Mouse (Mus musculus): ENCODE data around the gene Rrm1. TPM values are rescaled to one million over a fixed set of nuclear protein-coding genes. Genes with fewer than 3 reads are reported as not detected.

The Rrm1 gene
- total RNA-seq, 2 experiments from 2014 or later, result 10.9 to 12.7 TPM

DNA sequence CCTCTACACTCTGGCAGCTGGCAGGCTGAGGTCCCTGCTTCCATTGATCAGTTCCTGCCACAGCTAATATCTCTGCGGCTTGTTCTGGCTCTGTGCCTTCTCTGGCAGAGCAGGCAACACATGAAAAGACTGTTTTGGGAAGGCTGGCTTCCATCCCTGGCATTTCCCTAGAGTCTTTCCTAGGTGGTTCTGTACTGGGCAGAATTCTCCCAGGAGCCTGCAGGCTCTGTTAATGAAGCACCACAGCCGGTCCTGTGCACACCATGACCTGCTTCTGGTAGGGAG, 75.5 kb downstream of the Rrm1 start:
- DNase-seq (ENCODE audit: low spot score in 2 of 2), result no peak

Other genes starting within 250 kb of the Rrm1 start
- gene Nup98, start 231.5 kb upstream of the Rrm1 start, total RNA-seq (2021), result 10 to 100 TPM; 43.3 to 45.6 TPM
- 10 to 100 TPM; 20.5 to 21.2 TPM for gene Pgap2, start 231.5 kb upstream of the Rrm1 start, total RNA-seq (2021)
- 10 to 100 TPM; 21.7 to 22.5 TPM for gene Rhog, start 185.6 kb upstream of the Rrm1 start, total RNA-seq (2021)
- gene Stim1, start 173.9 kb upstream of the Rrm1 start, total RNA-seq (2021), result 10 to 100 TPM; 74.4 to 80.5 TPM
- gene Olfr543, start 40.0 kb downstream of the Rrm1 start, total RNA-seq (2021), result not detected
- gene Olfr544, start 46.6 kb downstream of the Rrm1 start, total RNA-seq (2021), result not detected
- gene Olfr545, start 57.9 kb downstream of the Rrm1 start, total RNA-seq (2021), result not detected
- not detected for gene Olfr547, start 93.1 kb downstream of the Rrm1 start, total RNA-seq (2021)
- gene Olfr548-ps1, start 99.2 kb downstream of the Rrm1 start, total RNA-seq (2021), result not detected
- not detected for gene Olfr549, start 108.2 kb downstream of the Rrm1 start, total RNA-seq (2021)
- gene Trim21, start 123.8 kb downstream of the Rrm1 start, total RNA-seq (2021), result 1 to 10 TPM; 2.6 to 2.8 TPM
- under 1 TPM; 0.19 to 0.70 TPM for gene Olfr550, start 129.7 kb downstream of the Rrm1 start, total RNA-seq (2021)
- gene Olfr551, start 150.2 kb downstream of the Rrm1 start, total RNA-seq (2021), result not detected
- gene Olfr552, start 156.1 kb downstream of the Rrm1 start, total RNA-seq (2021), result under 1 TPM in 1 of 2 experiments, not detected in 1; 0.09 TPM
- not detected for gene Olfr553, start 176.5 kb downstream of the Rrm1 start, total RNA-seq (2021)
- gene Olfr554, start 196.7 kb downstream of the Rrm1 start, total RNA-seq (2021), result not detected
- gene Olfr555, start 217.1 kb downstream of the Rrm1 start, total RNA-seq (2021), result not detected
- not detected for gene Olfr556, start 223.2 kb downstream of the Rrm1 start, total RNA-seq (2021)
- gene Trim68, start 245.6 kb downstream of the Rrm1 start, total RNA-seq (2021), result 1 to 10 TPM; 3.0 to 4.6 TPM

All from left cerebral cortex, adult 18-20 months (tissue).